Mouse (Mus musculus) adrenal gland, postnatal 25 days (tissue): Measurements from ENCODE around the gene Tomm6. TPM values are rescaled to one million over a fixed set of nuclear protein-coding genes. Genes with fewer than 3 reads are reported as not detected.
"Not testable (repeated sequence)": the region's sequence is repeated elsewhere in the genome, so short reads cannot be mapped to it uniquely, and the experiment has no call there.

Source experiments
- DNase-seq: peaks from one replicate; pipeline ENCODE4 v3.0.0; 2021; ENCODE audit warnings: mixed read lengths
- total RNA-seq: library from RNA; stranded (reverse); gene quantifications from 2 replicates; pipeline ENCODE4 v1.2.3, GENCODE M21; 2021

Tomm6 gene
- total RNA-seq, 1 experiment from 2014 or later = 228 TPM

DNA sequence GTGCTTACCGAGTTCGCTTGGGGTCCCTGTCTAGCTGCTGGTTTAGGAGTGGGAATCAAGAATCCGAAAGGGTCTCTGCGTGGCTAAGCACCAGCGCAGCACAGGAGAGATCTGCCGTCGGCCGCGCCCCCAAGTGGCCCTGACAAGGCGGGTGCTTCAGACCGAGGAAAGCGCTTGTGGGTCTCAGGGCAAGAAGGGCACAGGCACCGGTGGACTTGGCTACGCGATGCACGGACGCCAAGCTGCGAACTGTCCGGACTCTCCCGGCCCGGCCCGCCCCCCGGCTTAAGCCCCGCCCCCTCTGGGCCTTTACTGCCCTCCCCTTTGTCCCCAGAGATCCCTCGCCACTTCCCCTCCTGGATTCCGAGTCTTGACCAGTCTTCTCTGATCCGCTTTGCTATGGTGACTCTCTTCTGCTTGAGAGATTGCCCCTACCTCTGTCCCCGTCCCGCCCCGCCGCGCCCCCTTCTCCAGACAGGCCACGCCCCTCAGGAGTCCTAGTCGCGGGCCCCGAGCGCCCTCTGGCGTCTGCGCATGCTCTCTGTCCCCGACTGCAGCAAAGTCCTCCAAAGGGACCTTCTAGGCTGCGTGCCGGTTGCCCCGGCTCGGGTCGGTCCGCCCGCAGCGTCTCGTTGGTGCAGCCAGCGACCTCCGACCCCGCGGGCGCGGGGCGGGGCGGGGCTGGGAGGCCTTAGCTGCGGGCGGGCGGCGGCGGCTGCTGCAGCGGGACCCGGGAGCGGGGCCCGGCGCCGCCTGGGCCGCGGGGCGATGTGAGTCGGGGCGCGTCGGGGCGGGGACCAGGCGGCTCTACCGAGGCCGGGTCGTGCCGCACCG is 6.5 kb upstream of the Tomm6 start, which contains the start of gene Prickle4:
Prickle4 (minus strand) TSS at position 234 of the 834 bp plus-strand sequence.
- DNase-seq = peak; percentile 99

DNA sequence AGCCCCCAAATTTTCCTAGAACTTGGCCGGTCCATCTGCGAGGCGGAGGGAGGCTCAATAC is 6.1 kb upstream of the Tomm6 start, which contains the start of gene Gm21981:
Gm21981 (minus strand) TSS at position 14 of the 61 bp plus-strand sequence.
- DNase-seq = no peak

- no peak for DNase-seq
Measured at GRCm38 (mm10) chr17:47693671-47694441, 5.7 kb upstream of the Tomm6 start.

GRCm38 (mm10) chr17:47691650-47692049 is 3.5 kb upstream of the Tomm6 start:
- DNase-seq = no peak

DNA sequence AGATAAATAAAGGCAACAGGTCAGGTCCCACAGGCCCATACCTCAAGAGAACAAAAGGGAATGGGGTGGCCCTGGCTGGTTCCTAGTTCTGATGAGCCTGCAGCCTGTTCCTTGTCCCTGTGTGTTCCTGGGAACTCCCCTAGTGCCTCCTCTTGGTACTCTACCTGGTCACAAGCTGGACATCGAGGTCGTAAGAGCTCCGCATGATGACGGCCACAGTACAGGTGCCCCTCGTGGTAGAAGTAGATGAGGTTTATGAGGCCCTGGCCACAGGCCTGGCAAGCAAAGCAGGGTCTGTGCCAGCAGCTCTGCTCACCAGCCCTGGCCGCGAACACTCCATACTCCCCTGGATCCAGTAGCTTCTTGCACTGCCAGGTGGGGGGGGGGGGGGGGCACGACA is 1.7 kb upstream of the Tomm6 start:
- no peak for DNase-seq

- DNase-seq = peak; percentile 77
Measured at GRCm38 (mm10) chr17:47688608-47689575, 706 bp upstream of the Tomm6 start, which contains the start of gene Frs3. Gene Frs3 (plus strand): TSS chr17:47689030.

- peak; percentile 94 for DNase-seq
Measured at GRCm38 (mm10) chr17:47687409-47688343, 510 bp downstream of the Tomm6 start.

- no peak for DNase-seq
Measured at GRCm38 (mm10) chr17:47682836-47683235, 5.3 kb downstream of the Tomm6 start.

GRCm38 (mm10) chr17:47678702-47679101 is 9.5 kb downstream of the Tomm6 start:
- DNase-seq = no peak

GRCm38 (mm10) chr17:47678238-47678637 is 9.9 kb downstream of the Tomm6 start:
- no peak for DNase-seq

DNA sequence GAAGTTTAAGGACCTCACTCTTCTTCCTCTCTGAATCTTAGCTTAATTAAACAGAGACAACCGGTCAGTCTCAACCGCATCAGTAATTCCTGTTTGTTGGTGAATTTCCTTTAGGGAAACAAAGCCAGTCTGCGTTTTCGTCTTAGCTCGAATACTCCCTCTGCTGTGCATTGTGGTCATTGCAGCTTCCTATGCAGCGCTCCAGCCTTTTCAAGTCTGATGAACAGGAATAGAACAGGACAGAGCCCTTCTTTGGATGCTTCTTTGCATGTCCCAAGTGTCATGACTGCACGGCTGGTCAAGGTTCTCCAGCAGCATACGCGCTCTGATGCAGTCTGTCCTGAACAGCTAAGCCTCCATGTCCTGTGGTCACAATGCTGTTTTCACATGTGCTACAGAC is 11.6 kb downstream of the Tomm6 start:
- peak; percentile 62 for DNase-seq

DNA sequence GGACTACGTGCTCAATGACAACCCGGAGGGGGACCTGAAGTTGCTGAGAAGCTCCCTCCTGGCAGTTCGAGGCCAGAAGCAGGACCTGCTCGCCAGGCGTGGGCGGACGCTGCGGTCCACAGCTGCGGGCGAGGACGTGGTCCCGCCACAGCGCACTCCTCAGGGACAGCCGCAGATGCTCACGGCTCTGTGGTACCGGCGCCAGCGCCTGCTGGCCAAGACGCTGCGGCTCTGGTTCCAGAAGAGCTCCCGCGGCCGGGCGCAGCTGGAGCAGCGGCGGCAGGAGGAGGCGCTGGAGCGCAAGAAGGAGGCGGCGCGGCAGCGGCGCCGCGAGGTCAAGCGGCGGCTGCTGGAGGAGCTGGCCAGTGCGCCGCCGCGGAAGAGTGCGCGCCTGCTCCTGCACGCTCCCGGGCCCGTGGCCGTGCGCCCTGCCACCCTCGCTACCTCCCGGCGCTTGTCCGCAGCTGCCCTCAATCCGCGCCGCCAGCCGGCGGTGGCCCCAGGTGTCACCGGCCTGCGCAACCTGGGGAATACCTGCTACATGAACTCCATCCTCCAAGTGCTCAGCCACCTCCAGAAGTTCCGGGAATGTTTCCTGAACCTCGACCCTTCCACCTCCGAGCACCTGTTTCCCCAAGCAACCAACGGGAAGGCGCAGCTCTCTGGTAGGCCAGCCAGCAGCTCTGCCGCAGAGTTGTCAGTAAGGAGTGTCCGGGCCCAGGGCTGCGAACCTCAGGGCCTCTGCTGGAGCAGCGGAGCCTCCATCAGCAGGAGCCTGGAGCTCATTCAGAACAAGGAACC is 15.7 kb downstream of the Tomm6 start:
- peak; percentile 72 for DNase-seq

GRCm38 (mm10) chr17:47671988-47672310 is 16.2 kb downstream of the Tomm6 start:
- no peak for DNase-seq

- DNase-seq = no peak
Measured at GRCm38 (mm10) chr17:47669166-47669565, 19.0 kb downstream of the Tomm6 start.

- no peak for DNase-seq
Measured at GRCm38 (mm10) chr17:47664474-47664873, 23.7 kb downstream of the Tomm6 start.

DNA sequence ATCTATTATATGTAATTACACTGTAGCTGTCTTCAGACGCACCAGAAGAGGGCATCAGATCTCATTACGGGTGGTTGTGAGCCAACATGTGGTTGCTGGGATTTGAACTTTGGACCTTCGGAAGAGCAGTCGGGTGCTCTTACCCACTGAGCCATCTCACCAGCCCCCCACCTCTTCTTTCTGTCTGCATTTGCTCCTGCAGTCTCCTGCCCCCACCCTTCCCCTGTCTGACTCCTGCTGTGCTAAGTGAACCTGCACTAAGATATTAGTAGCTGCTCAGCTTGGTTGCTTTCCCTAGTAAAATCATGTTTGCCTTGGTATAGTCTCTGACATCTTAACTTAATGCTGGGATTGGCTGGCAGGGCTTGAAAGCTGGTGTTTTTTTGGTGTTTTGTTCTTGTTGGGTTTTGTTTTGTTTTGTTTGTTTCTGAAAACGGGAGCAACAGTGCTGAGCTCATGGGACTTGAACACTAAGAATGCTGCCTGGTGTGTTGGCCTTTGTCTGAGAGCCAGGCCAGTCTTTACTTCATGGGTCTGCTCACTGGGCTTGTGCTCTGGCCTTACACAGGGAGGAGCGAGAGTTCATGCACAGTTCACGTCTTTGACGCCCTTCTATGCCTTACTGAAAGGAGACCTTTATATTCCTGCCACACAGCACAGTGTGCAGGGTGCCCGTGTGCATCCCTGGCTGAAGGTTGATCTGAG is 25.0 kb downstream of the Tomm6 start:
- DNase-seq = no peak

GRCm38 (mm10) chr17:47658741-47659243 is 29.4 kb downstream of the Tomm6 start:
- DNase-seq = no peak

DNA sequence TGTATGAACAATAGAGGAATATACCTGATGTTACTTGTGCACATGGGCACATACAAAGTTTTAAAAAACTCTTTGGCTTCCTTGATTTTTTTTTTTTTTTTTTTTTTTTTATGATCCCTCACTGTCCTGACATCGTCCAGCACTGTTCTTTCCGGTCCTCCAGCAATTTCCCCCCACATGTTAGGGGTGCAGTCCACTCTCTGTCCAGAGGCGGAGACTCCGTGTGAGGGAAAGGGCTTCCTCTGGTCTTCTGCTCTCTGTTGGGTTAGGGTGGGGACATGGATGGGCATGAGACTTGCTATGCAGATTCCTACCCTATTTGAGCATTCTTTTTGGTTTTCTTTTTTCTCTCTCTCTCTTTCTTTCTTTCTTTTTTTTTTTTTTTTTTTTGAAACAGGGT is 30.3 kb downstream of the Tomm6 start:
- no peak for DNase-seq

DNA sequence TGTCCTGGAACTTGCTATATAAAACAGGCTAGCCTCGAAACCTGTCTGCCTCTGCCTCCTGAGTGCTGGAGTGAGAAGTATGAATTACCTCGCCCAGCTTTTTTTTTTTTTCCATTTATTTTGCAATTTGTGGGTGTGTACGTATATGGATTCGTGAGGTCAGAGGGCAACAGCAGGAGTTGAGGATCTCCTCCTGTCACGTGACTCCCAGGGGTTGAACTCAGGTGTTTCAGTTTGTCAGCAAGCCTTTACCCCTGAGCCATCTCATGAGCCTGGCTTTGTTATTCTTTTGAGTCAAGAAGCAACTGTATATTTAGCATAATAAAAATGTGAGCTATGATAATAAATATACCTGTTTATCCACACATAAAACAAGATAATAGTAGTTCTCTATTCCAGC is 32.5 kb downstream of the Tomm6 start:
- no peak for DNase-seq

DNA sequence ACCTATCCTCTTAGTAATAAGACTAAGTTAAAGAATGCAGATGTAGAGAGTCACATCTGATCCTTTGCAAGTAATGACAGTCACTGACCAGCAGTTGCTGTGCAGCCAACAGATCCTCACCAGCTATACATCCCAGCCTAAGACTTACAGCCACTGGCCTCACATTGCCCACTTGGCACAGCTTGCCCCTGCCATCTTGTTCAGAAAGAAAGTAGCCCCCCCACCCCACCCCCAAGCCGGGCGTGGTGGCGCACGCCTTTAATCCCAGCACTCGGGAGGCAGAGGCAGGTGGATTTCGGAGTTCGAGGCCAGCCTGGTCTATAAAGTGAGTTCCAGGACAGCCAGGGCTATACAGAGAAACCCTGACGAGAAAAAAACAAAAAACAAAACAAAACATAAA is 33.8 kb downstream of the Tomm6 start:
- not testable (repeated sequence) for DNase-seq
